Mouse (Mus musculus) neural tube, embryonic 13.5 days (tissue): ENCODE measurements around the gene Sec61a2. TPM values are rescaled to one million over a fixed set of nuclear protein-coding genes. Genes with fewer than 3 reads are reported as not detected.

Experiments used
- ATAC-seq: fragments of 200-750 bp; cut with Nextera tagmentation; 2 replicates; pipeline ENCODE4 v1.8.0; 2017; ENCODE audit warnings: low read depth, mild to moderate bottlenecking, moderate TSS enrichment, moderate library complexity
- H3K27ac ChIP-seq: fragments of 300-500 bp; sonication (generic); replicated peaks from 2 replicates; pipeline ENCODE4 v1.5.1; 2015; ENCODE audit warnings: moderate library complexity, mild to moderate bottlenecking, inconsistent platforms
- H3K27me3 ChIP-seq: fragments of 300-500 bp; sonication (generic); 2 replicates; pipeline ENCODE4 v1.6.1; 2015; ENCODE audit warnings: mild to moderate bottlenecking, inconsistent platforms
- H3K36me3 ChIP-seq: fragments of 300-500 bp; sonication (generic); 2 replicates; pipeline ENCODE4 v1.6.1; 2015; ENCODE audit warnings: mild to moderate bottlenecking, inconsistent platforms
- H3K4me1 ChIP-seq: fragments of 300-500 bp; sonication (generic); replicated peaks from 2 replicates; pipeline ENCODE4 v1.6.1; 2015; ENCODE audit warnings: inconsistent platforms
- H3K4me2 ChIP-seq: fragments of 300-500 bp; sonication (generic); 2 replicates; pipeline ENCODE4 v1.6.1; 2015; ENCODE audit warnings: inconsistent platforms, mild to moderate bottlenecking, moderate library complexity
- H3K4me3 ChIP-seq: fragments of 300-500 bp; sonication (generic); 2 replicates; pipeline ENCODE4 v1.5.1; 2015; ENCODE audit warnings: mild to moderate bottlenecking, inconsistent platforms
- H3K9ac ChIP-seq: fragments of 300-500 bp; sonication (generic); 2 replicates; pipeline ENCODE4 v1.6.1; 2015; ENCODE audit warnings: moderate library complexity, mild to moderate bottlenecking, inconsistent platforms
- H3K9me3 ChIP-seq: fragments of 300-500 bp; sonication (generic); 2 replicates; pipeline ENCODE4 v1.6.1; 2016; ENCODE audit warnings: inconsistent platforms
- WGBS: fragments of 180-500 bp; shearing (Covaris S2); methylation state at CpG from one replicate; pipeline ENCODE4 v1.1.7; 2015; 5-methylcytosine and 5-hydroxymethylcytosine counted together
- polyA plus RNA-seq: library from polyadenylated mRNA; unstranded; fragments of >200 nt; fragmentation: Nextera tagmentation; extraction: Ambion mirVana; gene quantifications from 2 replicates; pipeline ENCODE4 v1.2.1, GENCODE M21; 2015

Sec61a2 gene
- polyA plus RNA-seq, 1 experiment from 2014 or later = 106 TPM

- WGBS = 15% methylated on average over 1 of the region's 1 CpGs
- H3K36me3 ChIP-seq = peaks cover 63% of the 10 kb centered on the region
These were observed 71.0 kb downstream of the Sec61a2 start for GRCm38 (mm10) chr2:5824213-5824612.

GRCm38 (mm10) chr2:5822449-5822848, 72.8 kb downstream of the Sec61a2 start:
- Histone ChIP-seq H3K4me3 (no peak overlapping the region), H3K36me3 (peaks cover 71% of the 10 kb centered on the region), H3K9ac (no peak overlapping the region), H3K27ac (no peak overlapping the region), H3K4me1 (no peaks in the 10 kb centered on the region), H3K9me3 (no peaks in the 10 kb centered on the region), H3K27me3 (no peaks in the 10 kb centered on the region), H3K4me2 (no peak overlapping the region)
- 96% methylated on average over 6 of the region's 6 CpGs for WGBS
- no peak for ATAC-seq

More at GRCm38 (mm10) chr2:5824213-5824612, 71.0 kb downstream of the Sec61a2 start:
- no peak for ATAC-seq
- Histone ChIP-seq H3K4me3 (no peak overlapping the region), H3K27me3 (no peaks in the 10 kb centered on the region), H3K9ac (no peak overlapping the region), H3K4me1 (no peaks in the 10 kb centered on the region), H3K27ac (no peak overlapping the region), H3K4me2 (no peak overlapping the region), H3K9me3 (no peaks in the 10 kb centered on the region)

GRCm38 (mm10) chr2:5821264-5821663, 74.0 kb downstream of the Sec61a2 start:
- Histone ChIP-seq H3K27me3 (no peaks in the 10 kb centered on the region), H3K27ac (no peak overlapping the region), H3K9me3 (no peaks in the 10 kb centered on the region), H3K4me2 (no peak overlapping the region), H3K36me3 (peaks cover 72% of the 10 kb centered on the region), H3K9ac (no peak overlapping the region), H3K4me1 (no peaks in the 10 kb centered on the region), H3K4me3 (no peak overlapping the region)
- WGBS = 90% methylated on average over 10 of the region's 10 CpGs
- ATAC-seq = no peak

Other genes with a start within 250 kb of the Sec61a2 start
- 4.0 and 4.6 TPM in 2 replicates for gene Camk1d, start 180.9 kb downstream of the Sec61a2 start, polyA plus RNA-seq
- gene Nudt5, start 50.4 kb downstream of the Sec61a2 start, polyA plus RNA-seq = 37.6 and 42.1 TPM in 2 replicates
- gene Cdc123, start 50.3 kb downstream of the Sec61a2 start, polyA plus RNA-seq = 284 and 308 TPM in 2 replicates
- gene Gm13199, start 32.5 kb downstream of the Sec61a2 start, polyA plus RNA-seq = 0.85 and 0.95 TPM in 2 replicates
- gene Dhtkd1, start 47.4 kb upstream of the Sec61a2 start, polyA plus RNA-seq = 6.3 and 6.4 TPM in 2 replicates
- gene Upf2, start 56.0 kb upstream of the Sec61a2 start, polyA plus RNA-seq = 8.0 and 8.8 TPM in 2 replicates
- gene Proser2, start 234.8 kb upstream of the Sec61a2 start, polyA plus RNA-seq = 4.7 and 5.6 TPM in 2 replicates